Mouse (Mus musculus) cerebellum, adult 2 months (tissue): ENCODE data around the gene Pdzd8.

ENCODE experiments used
- CTCF ChIP-seq: fragments of 200-500 bp; IDR thresholded peaks from 2 replicates; pipeline ENCODE4 v1.5.1; 2011; ENCODE audit warnings: low read depth, mild to moderate bottlenecking, control low read depth, low read length, moderate library complexity, borderline replicate concordance; ENCODE audit not compliant: insufficient read depth
- POLR2A ChIP-seq: fragments of 200-500 bp; IDR thresholded peaks from 2 replicates; pipeline ENCODE4 v1.6.1; 2011; ENCODE audit warnings: low read length, control low read depth, borderline replicate concordance; ENCODE audit not compliant: insufficient read depth

GRCm38 (mm10) chr19:59393777-59394441 is 48.3 kb upstream of the Pdzd8 start:
- no peak for TF ChIP-seq CTCF
- no peak for TF ChIP-seq POLR2A
